8 mouse cellular contexts compared by ENCODE assay signal in genomic region chr3:135826684-135827249, GRCm38 (mm10). TPM values are rescaled to one million over a fixed set of nuclear protein-coding genes. Genes with fewer than 3 reads are reported as not detected.
DNase-seq lines count a peak whose midpoint lies in the region; ATAC-seq and TF ChIP-seq lines count a peak whose summit lies in the region.

No protein-coding gene starts in this region.

- TF ChIP-seq CTCF in kidney, postnatal 0 days (IDR thresholded peaks at IDR 0.05; ENCODE audit: low read depth) = no peak
- no peak for TF ChIP-seq CTCF in embryonic fibroblast, embryonic 13.5 days (IDR thresholded peaks at IDR 0.05; ENCODE audit: borderline replicate concordance, insufficient read depth, low read length)
- TF ChIP-seq CTCF in liver, adult 2 months (IDR thresholded peaks at IDR 0.05; ENCODE audit: low read depth, low read length) = no peak

- DNase-seq in kidney, postnatal 0 days (ENCODE audit: low spot score) = no peak
- DNase-seq in kidney, adult 8-10 months = no peak
- peak; percentile 24 for DNase-seq in liver, adult 2 months (ENCODE audit: extremely low read depth, low read depth, low spot score)
- no peak for DNase-seq in left cerebral cortex, postnatal 10 days (ENCODE audit: extremely low spot score in 1 of 2, low spot score in 2 of 2)
- DNase-seq in cerebellum, postnatal 14 days = no peak
- no peak for DNase-seq in left cerebral cortex, postnatal 25 days (ENCODE audit: low spot score in 2 of 2)

- intact Hi-C loops in left cerebral cortex, postnatal 10 days (cut with DNase I) = no loop called here
- intact Hi-C loops in left cerebral cortex, postnatal 25 days (cut with DNase I) = no loop called here

- H3K79me2 ChIP-seq in liver, adult 2 months (ENCODE audit: control insufficient read depth, insufficient read depth, low read length) = peaks cover 2% of the 10 kb centered on the region; the same call in 1 of the 2 replicates

- TF ChIP-seq POLR2A in embryonic fibroblast, embryonic 13.5 days (IDR thresholded peaks at IDR 0.05; ENCODE audit: low read depth, low read length) = no peak
- TF ChIP-seq POLR2A in liver, adult 2 months (IDR thresholded peaks at IDR 0.05; ENCODE audit: extremely low read depth, insufficient read depth, low read length) = no peak

- H3K9me3 ChIP-seq in kidney, postnatal 0 days (replicated peaks; ENCODE audit: low read length) = no peaks in the 10 kb centered on the region
- H3K9me3 ChIP-seq in neural tube, embryonic 15.5 days (replicated peaks) = no peaks in the 10 kb centered on the region

- H3K27ac ChIP-seq in kidney, postnatal 0 days = peak overlapping the region; percentile 74
- H3K27ac ChIP-seq in embryonic fibroblast, embryonic 13.5 days (ENCODE audit: insufficient read depth, low read length) = no peak overlapping the region
- peak overlapping the region; percentile 83 for H3K27ac ChIP-seq in liver, adult 2 months (replicated peaks; ENCODE audit: insufficient read depth, low read depth, low read length)
- H3K27ac ChIP-seq in neural tube, embryonic 15.5 days (replicated peaks) = peak overlapping the region; percentile 49; the same call in 1 of the 2 replicates

- H3K4me3 ChIP-seq in kidney, postnatal 0 days (replicated peaks; ENCODE audit: low read depth, low read length) = peak overlapping the region; percentile 52
- peak overlapping the region; percentile 33 for H3K4me3 ChIP-seq in embryonic fibroblast, embryonic 13.5 days (ENCODE audit: insufficient read depth, low read length)
- H3K4me3 ChIP-seq in liver, adult 2 months (ENCODE audit: insufficient read depth, low read depth, low read length) = peak overlapping the region; percentile 81
- peak overlapping the region; percentile 57 for H3K4me3 ChIP-seq in neural tube, embryonic 15.5 days (replicated peaks)

- H3K4me2 ChIP-seq in kidney, postnatal 0 days (ENCODE audit: low read length) = peak overlapping the region; percentile 82
- peak overlapping the region; percentile 98 for H3K4me2 ChIP-seq in neural tube, embryonic 15.5 days

- WGBS in kidney, postnatal 0 days = 22% methylated on average over 12 of the region's 12 CpGs
- 11% methylated on average over 12 of the region's 12 CpGs for WGBS in liver, adult 2 months
- WGBS in neural tube, embryonic 15.5 days = 24% methylated on average over 12 of the region's 12 CpGs

- ATAC-seq in kidney, postnatal 0 days (replicated peaks; ENCODE audit: low FRiP score, low read depth) = no peak
- no peak for ATAC-seq in neural tube, embryonic 15.5 days (ENCODE audit: low FRiP score)

- peak overlapping the region; percentile 46 for H3K9ac ChIP-seq in kidney, postnatal 0 days (ENCODE audit: low read depth, low read length)
- peak overlapping the region; percentile 79 for H3K9ac ChIP-seq in liver, adult 2 months (ENCODE audit: low read depth, low read length)
- H3K9ac ChIP-seq in neural tube, embryonic 15.5 days (replicated peaks) = peak overlapping the region; percentile 57

- H3K36me3 ChIP-seq in kidney, postnatal 0 days (ENCODE audit: insufficient read depth, low read length) = no peaks in the 10 kb centered on the region
- no peaks in the 10 kb centered on the region for H3K36me3 ChIP-seq in liver, adult 2 months (ENCODE audit: control insufficient read depth, insufficient read depth, low read length)
- H3K36me3 ChIP-seq in neural tube, embryonic 15.5 days = no peaks in the 10 kb centered on the region

- no peaks in the 10 kb centered on the region for H3K27me3 ChIP-seq in kidney, postnatal 0 days (ENCODE audit: insufficient read depth, low read length)
- H3K27me3 ChIP-seq in liver, adult 2 months (ENCODE audit: control insufficient read depth, insufficient read depth, low read length) = no peaks in the 10 kb centered on the region
- peaks cover 3% of the 10 kb centered on the region; the same call in 1 of the 2 replicates for H3K27me3 ChIP-seq in neural tube, embryonic 15.5 days (replicated peaks)

- H3K4me1 ChIP-seq in kidney, postnatal 0 days (replicated peaks; ENCODE audit: insufficient read depth, low read length) = no peaks in the 10 kb centered on the region; the same call in 1 of the 2 replicates
- H3K4me1 ChIP-seq in embryonic fibroblast, embryonic 13.5 days (ENCODE audit: control insufficient read depth, insufficient read depth, low read length) = no peaks in the 10 kb centered on the region
- H3K4me1 ChIP-seq in liver, adult 2 months (ENCODE audit: control insufficient read depth, insufficient read depth, low read length) = peaks cover 6% of the 10 kb centered on the region
- peaks cover 19% of the 10 kb centered on the region for H3K4me1 ChIP-seq in neural tube, embryonic 15.5 days

RNA-seq across cellular contexts. Expression of gene Slc39a8, which starts 1.7 kb away (rescaled TPM):
- 25.0 and 25.9 TPM in 2 replicates for polyA plus RNA-seq in kidney, postnatal 0 days (2015; fragmentation: Nextera tagmentation; extraction: Ambion mirVana)
- polyA plus RNA-seq in embryonic fibroblast, embryonic 13.5 days (2011; ENCODE audit: insufficient read length, low read depth, missing spikeins) = 4.1 and 5.4 TPM in 2 replicates
- 30.0 and 32.5 TPM in 2 replicates for total RNA-seq in liver, adult 2 months (2014; rRNA removed)
- 14.0 and 17.2 TPM in 2 replicates for polyA plus RNA-seq in liver, adult 2 months (2012; rRNA removed)
- polyA plus RNA-seq in neural tube, embryonic 15.5 days (2015; fragmentation: Nextera tagmentation; extraction: Ambion mirVana) = 11.1 and 15.4 TPM in 2 replicates
- 10 to 100 TPM in 1 of 2 experiments, 1 to 10 TPM in 1; 9.3 to 11.0 TPM for total RNA-seq in left cerebral cortex, postnatal 10 days (2021)
- 1 to 10 TPM; 3.5 to 3.9 TPM for total RNA-seq in left cerebral cortex, postnatal 25 days (2021)
